Mouse (Mus musculus) bone marrow macrophage, adult 2 months (primary cell): ENCODE measurements around the gene Ctsw. TPM values are rescaled to one million over a fixed set of nuclear protein-coding genes. Genes with fewer than 3 reads are reported as not detected.

Experiments
- H3K27ac ChIP-seq: 2 replicates; pipeline ENCODE4 v1.5.1; 2012; ENCODE audit warnings: low read depth, low read length; ENCODE audit not compliant: insufficient read depth
- H3K4me1 ChIP-seq: 2 replicates; pipeline ENCODE4 v1.6.1; 2012; ENCODE audit warnings: low read length; ENCODE audit not compliant: control insufficient read depth, insufficient read depth
- H3K4me3 ChIP-seq: 2 replicates; pipeline ENCODE4 v1.5.1; 2012; ENCODE audit warnings: mild to moderate bottlenecking, low read length, moderate library complexity; ENCODE audit not compliant: insufficient read depth
- CTCF ChIP-seq: IDR thresholded peaks from 2 replicates; pipeline ENCODE4 v1.5.1; 2012; ENCODE audit warnings: low read depth, mild to moderate bottlenecking, low read length, moderate library complexity
- POLR2A ChIP-seq: IDR thresholded peaks from 2 replicates; pipeline ENCODE4 v1.6.1; 2012; ENCODE audit warnings: mild to moderate bottlenecking, low read depth, low read length, borderline replicate concordance
- polyA plus RNA-seq: library from polyadenylated mRNA; stranded (reverse); fragments of >200 nt; gene quantifications from 2 replicates; pipeline ENCODE4 v1.2.4, GENCODE M21; 2012; ENCODE audit not compliant: missing spikeins, insufficient read depth, insufficient read length

Ctsw gene
- polyA plus RNA-seq, 1 experiment: not detected

- H3K4me1 ChIP-seq: peaks cover 16% of the 10 kb centered on the region; the same call in 1 of the 2 replicates
- H3K27ac ChIP-seq: peak within 1 kb of the TSS; percentile 79
- TF ChIP-seq CTCF: no peak
- TF ChIP-seq POLR2A: no peak
- H3K4me3 ChIP-seq: peak within 1 kb of the TSS; percentile 98
Measured at GRCm38 (mm10) chr19:5424782-5425741, 43.2 kb downstream of the Ctsw start, which contains the start of the genes Drap1 and AI837181. Drap1 (minus strand) TSS chr19:5424979. AI837181 (plus strand) TSS chr19:5425144.

- peak overlapping the region; percentile 69 for H3K27ac ChIP-seq
- peak overlapping the region; percentile 92 for H3K4me3 ChIP-seq
- TF ChIP-seq CTCF (no peak), POLR2A (no peak)
- peaks cover 16% of the 10 kb centered on the region; the same call in 1 of the 2 replicates for H3K4me1 ChIP-seq
Measured at GRCm38 (mm10) chr19:5424092-5424781, 44.1 kb downstream of the Ctsw start.

GRCm38 (mm10) chr19:5423561-5423960 lies 44.7 kb downstream of the Ctsw start:
- Histone ChIP-seq H3K4me1 (peaks cover 16% of the 10 kb centered on the region; the same call in 1 of the 2 replicates), H3K27ac (no peak overlapping the region), H3K4me3 (peak overlapping the region; percentile 92)
- no peak for TF ChIP-seq POLR2A

GRCm38 (mm10) chr19:5422895-5423443 lies 45.3 kb downstream of the Ctsw start:
- peak overlapping the region; percentile 92; the same call in 1 of the 2 replicates for H3K4me3 ChIP-seq
- H3K27ac ChIP-seq: no peak overlapping the region
- H3K4me1 ChIP-seq: peaks cover 16% of the 10 kb centered on the region; the same call in 1 of the 2 replicates
- TF ChIP-seq CTCF: no peak
- TF ChIP-seq POLR2A: no peak

GRCm38 (mm10) chr19:5422267-5422666 lies 46.0 kb downstream of the Ctsw start:
- Histone ChIP-seq H3K4me3 (no peak overlapping the region), H3K27ac (no peak overlapping the region), H3K4me1 (peaks cover 14% of the 10 kb centered on the region; the same call in 1 of the 2 replicates)
- TF ChIP-seq CTCF (no peak), POLR2A (no peak)

- H3K4me3 ChIP-seq: no peak overlapping the region
- H3K4me1 ChIP-seq: peaks cover 14% of the 10 kb centered on the region; the same call in 1 of the 2 replicates
- TF ChIP-seq CTCF (no peak), POLR2A (no peak)
- H3K27ac ChIP-seq: no peak overlapping the region
Measured at GRCm38 (mm10) chr19:5421784-5422183, 46.5 kb downstream of the Ctsw start.

- Histone ChIP-seq H3K27ac (no peak overlapping the region), H3K4me1 (0 out of 2 replicates have a peak, but pooled peaks cover 8% of the 10 kb centered on the region), H3K4me3 (no peak overlapping the region)
- no peak for TF ChIP-seq CTCF
- TF ChIP-seq POLR2A: no peak
Measured at GRCm38 (mm10) chr19:5420579-5420978, 47.7 kb downstream of the Ctsw start.

- H3K4me1 ChIP-seq: 0 out of 2 replicates have a peak, but pooled peaks cover 8% of the 10 kb centered on the region
- no peak overlapping the region for H3K4me3 ChIP-seq
- H3K27ac ChIP-seq: no peak overlapping the region
- TF ChIP-seq POLR2A (no peak), CTCF (no peak)
Measured at GRCm38 (mm10) chr19:5419630-5420029, 48.7 kb downstream of the Ctsw start.

- no peak overlapping the region for H3K4me3 ChIP-seq
- H3K4me1 ChIP-seq: 0 out of 2 replicates have a peak, but pooled peaks cover 8% of the 10 kb centered on the region
- H3K27ac ChIP-seq: no peak overlapping the region
- TF ChIP-seq CTCF (no peak), POLR2A (no peak)
Measured at GRCm38 (mm10) chr19:5418750-5419466, 49.4 kb downstream of the Ctsw start.

Other genes starting within 250 kb of the Ctsw start
- gene Pacs1, start 195.4 kb downstream of the Ctsw start, polyA plus RNA-seq: 25.2 and 32.7 TPM in 2 replicates
- 141 and 143 TPM in 2 replicates for gene Sf3b2, start 173.1 kb downstream of the Ctsw start, polyA plus RNA-seq
- gene Gal3st3, start 170.2 kb downstream of the Ctsw start, polyA plus RNA-seq: not detected in 2 replicates
- gene Catsper1, start 132.8 kb downstream of the Ctsw start, polyA plus RNA-seq: not detected in 2 replicates
- not detected in 2 replicates for gene Cst6, start 118.9 kb downstream of the Ctsw start, polyA plus RNA-seq
- 20.8 and 26.3 TPM in 2 replicates for gene Eif1ad, start 101.8 kb downstream of the Ctsw start, polyA plus RNA-seq
- gene Banf1, start 101.3 kb downstream of the Ctsw start, polyA plus RNA-seq: 102 and 103 TPM in 2 replicates
- gene Sart1, start 79.8 kb downstream of the Ctsw start, polyA plus RNA-seq: 103 and 110 TPM in 2 replicates
- not detected in 2 replicates for gene Tsga10ip, start 66.0 kb downstream of the Ctsw start, polyA plus RNA-seq
- gene Drap1, start 43.5 kb downstream of the Ctsw start, polyA plus RNA-seq: 160 and 167 TPM in 2 replicates
- gene AI837181, start 43.4 kb downstream of the Ctsw start, polyA plus RNA-seq: 47.5 and 53.7 TPM in 2 replicates
- gene Fosl1, start 21.0 kb downstream of the Ctsw start, polyA plus RNA-seq: 0.50 and 1.6 TPM in 2 replicates
- gene Ccdc85b, start 10.6 kb downstream of the Ctsw start, polyA plus RNA-seq: 3.6 and 4.2 TPM in 2 replicates
- gene Fibp, start 7.9 kb downstream of the Ctsw start, polyA plus RNA-seq: 69.7 and 70.6 TPM in 2 replicates
- 9.1 and 11.3 TPM in 2 replicates for gene Efemp2, start 5.4 kb upstream of the Ctsw start, polyA plus RNA-seq
- gene Mus81, start 19.9 kb upstream of the Ctsw start, polyA plus RNA-seq: 16.7 and 19.8 TPM in 2 replicates
- gene Cfl1, start 21.9 kb upstream of the Ctsw start, polyA plus RNA-seq: 1,898 and 2,021 TPM in 2 replicates
- gene 1700020D05Rik, start 35.3 kb upstream of the Ctsw start, polyA plus RNA-seq: 5.1 and 7.7 TPM in 2 replicates
- 34.1 and 43.8 TPM in 2 replicates for gene Snx32, start 42.0 kb upstream of the Ctsw start, polyA plus RNA-seq
- not detected in 2 replicates for gene Ovol1, start 92.1 kb upstream of the Ctsw start, polyA plus RNA-seq
- 13.5 and 14.4 TPM in 2 replicates for gene Ap5b1, start 99.5 kb upstream of the Ctsw start, polyA plus RNA-seq
- gene Rnaseh2c, start 133.4 kb upstream of the Ctsw start, polyA plus RNA-seq: 82.4 and 102 TPM in 2 replicates
- gene Kat5, start 141.7 kb upstream of the Ctsw start, polyA plus RNA-seq: 56.1 and 56.6 TPM in 2 replicates
- gene Rela, start 169.0 kb upstream of the Ctsw start, polyA plus RNA-seq: 77.1 and 93.4 TPM in 2 replicates
- 93.4 and 117 TPM in 2 replicates for gene Sipa1, start 195.2 kb upstream of the Ctsw start, polyA plus RNA-seq
- 79.9 and 99.1 TPM in 2 replicates for gene Map3k11, start 220.2 kb upstream of the Ctsw start, polyA plus RNA-seq
- gene Pcnx3, start 220.4 kb upstream of the Ctsw start, polyA plus RNA-seq: 43.3 and 54.9 TPM in 2 replicates
- not detected in 2 replicates for gene Kcnk7, start 235.9 kb upstream of the Ctsw start, polyA plus RNA-seq